Mouse (Mus musculus) adrenal gland, adult 2 months (tissue): ENCODE measurements around the gene Gm47955. TPM values are rescaled to one million over a fixed set of nuclear protein-coding genes. Genes with fewer than 3 reads are reported as not detected.
"Not testable (repeated sequence)": the region's sequence is repeated elsewhere in the genome, so short reads cannot be mapped to it uniquely, and the experiment has no call there.

Source experiments
- DNase-seq: peaks from one replicate; pipeline ENCODE4 v3.0.0; 2021
- long read RNA-seq: library from polyadenylated mRNA; stranded (forward); transcript quantifications from one replicate; pipeline ENCODE4 v2.0.0, GENCODE M21; 2021
- polyA plus RNA-seq: library from polyadenylated mRNA; depleted of rRNA; stranded (reverse); fragments of >200 nt; gene quantifications from 2 replicates; pipeline ENCODE4 v1.2.3, GENCODE M21; 2012; rRNA removed
- total RNA-seq, 2 experiments: library from RNA; stranded (reverse); gene quantifications; 2 replicates each; pipeline ENCODE4 v1.2.3; 2021

Gm47955 gene
- total RNA-seq (not detected), polyA plus RNA-seq (not detected in 2 replicates)
- long read RNA-seq: 0 reads

DNA sequence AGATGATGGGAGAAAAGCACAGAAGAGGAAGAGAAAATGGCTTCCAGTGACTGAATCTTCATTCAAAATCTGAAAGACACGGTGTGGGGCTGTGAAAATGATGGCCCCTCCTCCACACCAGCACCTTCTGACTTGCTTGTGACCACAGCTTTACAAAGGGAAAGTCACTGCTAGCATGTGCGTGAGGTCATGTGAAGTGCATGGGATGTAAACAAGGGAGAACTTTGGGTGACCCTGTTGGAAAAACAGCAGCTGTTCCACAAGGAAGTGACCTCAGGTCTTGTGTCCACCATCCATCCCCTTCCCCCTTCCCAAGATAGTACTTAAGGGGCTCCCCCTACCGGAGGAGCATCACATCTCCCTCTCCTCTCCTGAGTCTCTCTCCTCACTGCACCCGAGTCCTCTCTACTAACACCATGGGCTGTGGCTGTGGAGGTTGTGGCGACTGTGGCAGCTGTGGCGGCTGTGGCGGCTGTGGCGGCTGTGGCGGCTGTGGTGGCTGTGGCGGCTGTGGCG, at the start of gene Gm47955:
Gm47955 (plus strand) TSS at position 417 of the 516 bp plus-strand sequence.
- no peak for DNase-seq

GRCm38 (mm10) chr1:82913025-82913424, 47.1 kb upstream of the Gm47955 start, which contains the start of gene A030005L19Rik:
Gene A030005L19Rik, plus strand, starts transcription at chr1:82913325.
- no peak for DNase-seq

GRCm38 (mm10) chr1:82913434-82913833, 46.7 kb upstream of the Gm47955 start:
- not testable (repeated sequence) for DNase-seq

DNA sequence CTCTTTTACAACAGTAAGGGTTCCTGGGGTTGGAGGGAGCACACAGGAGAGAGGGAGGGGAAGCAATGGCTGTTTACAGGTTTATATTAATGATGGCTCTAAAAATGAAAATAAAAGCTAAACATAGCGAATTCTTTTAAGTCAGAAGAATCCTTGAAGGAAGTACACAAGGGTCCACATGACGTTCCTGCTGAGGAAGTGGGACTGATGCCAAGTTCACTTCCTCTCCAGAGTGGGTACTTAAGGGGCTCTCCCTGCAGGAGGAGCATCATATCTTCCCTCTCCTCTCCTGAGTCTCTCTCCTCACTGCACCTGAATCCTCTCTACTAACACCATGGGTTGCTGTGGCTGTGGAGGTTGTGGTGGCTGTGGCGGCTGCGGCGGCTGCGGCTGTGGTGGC, 35.4 kb upstream of the Gm47955 start, which contains the start of gene A030014E15Rik:
A030014E15Rik (plus strand) TSS at position 268 of the 400 bp plus-strand sequence.
- no peak for DNase-seq

DNA sequence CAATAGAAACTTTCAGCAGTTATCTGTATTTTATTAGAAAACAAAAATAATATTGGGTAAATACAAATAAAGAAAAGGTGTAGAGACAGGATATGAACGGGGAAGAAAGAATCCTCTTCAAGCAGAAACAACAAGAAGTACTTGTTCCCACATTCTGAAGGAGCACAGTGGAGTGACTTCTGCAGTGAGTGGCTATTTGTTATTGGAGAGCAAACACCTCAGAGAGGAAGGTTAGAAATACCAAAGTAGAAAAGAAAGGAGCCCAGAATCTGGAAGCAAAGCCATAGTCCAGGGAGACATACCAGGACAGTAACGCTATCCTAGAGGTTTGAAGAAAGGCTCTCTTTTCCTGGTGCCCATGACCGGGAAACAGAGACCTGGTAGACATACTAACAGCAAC, 29.5 kb upstream of the Gm47955 start:
- DNase-seq: not testable (repeated sequence)

DNA sequence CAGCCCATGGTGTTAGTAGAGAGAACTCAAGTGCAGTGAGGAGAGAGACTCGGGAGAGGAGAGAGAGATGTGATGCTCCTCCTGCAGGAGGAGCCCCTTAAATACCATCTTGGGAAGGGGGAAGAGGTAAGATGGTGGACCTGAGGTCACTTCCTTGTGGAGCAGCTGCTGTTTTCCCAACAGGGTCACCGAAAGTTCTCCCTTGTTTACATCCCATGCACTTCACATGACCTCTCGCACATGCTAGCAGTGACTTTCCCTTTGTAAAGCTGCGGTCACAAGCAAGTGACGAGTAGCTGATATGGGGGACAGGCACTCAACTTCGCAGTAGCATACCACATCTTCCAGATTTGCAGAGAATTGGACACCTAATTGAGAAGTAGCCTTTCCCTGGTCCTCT, 28.8 kb upstream of the Gm47955 start, which contains the start of gene Gm6217:
Gm6217 (minus strand) TSS at position 74 of the 400 bp plus-strand sequence.
- DNase-seq: not testable (repeated sequence)

DNA sequence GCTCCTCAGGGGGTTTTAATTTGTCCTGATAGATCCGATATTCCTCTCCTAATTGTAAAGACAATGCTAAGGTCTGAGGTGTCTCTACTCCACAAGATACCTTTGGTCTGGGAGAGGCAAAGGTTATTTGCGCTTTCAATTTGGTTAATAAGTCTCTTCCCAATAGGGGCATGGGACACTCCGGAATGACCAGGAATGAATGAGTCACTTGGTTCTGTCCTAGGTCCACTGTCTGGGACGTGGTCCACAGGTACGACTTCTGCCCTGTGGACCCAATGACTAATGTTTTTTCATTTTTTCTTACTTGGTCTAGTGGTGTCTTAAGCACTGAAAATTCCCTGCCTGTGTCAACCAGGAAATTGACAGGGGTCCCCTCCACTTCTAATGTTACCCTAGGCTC, 21.4 kb upstream of the Gm47955 start:
- DNase-seq: no peak

GRCm38 (mm10) chr1:82942505-82942904, 17.6 kb upstream of the Gm47955 start:
- DNase-seq: not testable (repeated sequence)

GRCm38 (mm10) chr1:82943295-82943694, 16.8 kb upstream of the Gm47955 start, which contains the start of gene A030003K21Rik:
Gene A030003K21Rik, minus strand, starts transcription at chr1:82943388.
- not testable (repeated sequence) for DNase-seq

GRCm38 (mm10) chr1:82946029-82946428, 14.1 kb upstream of the Gm47955 start:
- DNase-seq: not testable (repeated sequence)

- no peak for DNase-seq
Measured at GRCm38 (mm10) chr1:82948601-82949000, 11.5 kb upstream of the Gm47955 start.

DNA sequence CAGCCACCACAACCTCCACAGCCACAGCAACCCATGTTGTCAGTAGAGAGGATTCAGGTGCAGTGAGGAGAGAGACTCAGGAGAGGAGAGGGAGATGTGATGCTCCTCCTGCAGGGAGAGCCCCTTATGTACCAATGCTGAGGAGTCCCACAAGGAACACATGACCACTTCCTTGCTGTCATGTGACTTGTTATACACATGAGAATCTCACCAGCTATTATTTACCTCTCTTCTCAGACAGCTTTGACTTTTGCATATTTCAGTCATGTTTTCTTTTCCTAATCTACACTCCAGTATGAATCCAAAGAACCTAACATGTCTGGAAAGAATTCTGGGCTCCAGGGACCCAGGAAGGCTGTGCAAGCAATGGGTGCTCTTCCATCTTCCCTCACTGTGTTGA, 4.2 kb upstream of the Gm47955 start, which contains the start of gene Gm7544:
Gm7544 (minus strand) TSS at position 101 of the 400 bp plus-strand sequence.
- DNase-seq: not testable (repeated sequence)

DNA sequence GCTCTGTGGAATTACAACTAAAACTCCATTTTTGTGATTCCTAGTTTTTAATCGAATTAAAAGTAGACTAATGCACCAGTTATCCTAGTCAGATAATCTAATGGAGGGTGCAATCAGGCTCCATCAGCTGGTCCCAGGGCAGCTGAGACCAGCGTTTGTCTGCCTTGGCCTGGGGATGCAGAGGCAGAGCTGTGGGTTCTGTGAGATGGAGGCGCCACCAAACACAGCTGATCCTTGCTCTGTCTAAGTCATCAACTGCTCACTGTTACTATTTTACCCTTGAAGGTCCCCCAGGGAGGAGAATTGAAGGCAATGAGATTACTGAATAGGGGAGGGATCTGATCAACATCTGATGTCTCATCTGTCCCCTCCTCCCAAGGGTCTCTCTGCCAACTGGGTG, 6.3 kb downstream of the Gm47955 start:
- no peak for DNase-seq

- DNase-seq: peak; percentile 61
Measured at GRCm38 (mm10) chr1:82972046-82972445, 12.0 kb downstream of the Gm47955 start.

DNA sequence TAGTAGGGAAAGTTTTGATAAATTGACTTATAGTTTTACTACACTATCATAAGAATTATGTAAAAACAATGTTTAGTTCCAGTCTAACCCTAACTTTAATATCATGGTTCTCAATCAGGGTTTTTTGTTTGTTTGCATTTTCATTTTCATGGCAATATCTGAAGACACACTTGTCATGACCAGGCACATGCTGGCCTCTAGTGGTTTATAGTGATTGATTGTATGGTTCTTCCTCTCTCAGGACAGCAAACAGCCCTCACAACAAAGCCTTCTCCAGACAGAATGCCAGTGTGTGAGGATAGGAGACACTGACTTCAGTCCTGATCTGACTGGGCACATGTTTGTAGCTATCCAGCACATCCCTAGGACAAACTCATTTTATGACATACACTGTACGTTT, 13.2 kb downstream of the Gm47955 start:
- DNase-seq: no peak

DNA sequence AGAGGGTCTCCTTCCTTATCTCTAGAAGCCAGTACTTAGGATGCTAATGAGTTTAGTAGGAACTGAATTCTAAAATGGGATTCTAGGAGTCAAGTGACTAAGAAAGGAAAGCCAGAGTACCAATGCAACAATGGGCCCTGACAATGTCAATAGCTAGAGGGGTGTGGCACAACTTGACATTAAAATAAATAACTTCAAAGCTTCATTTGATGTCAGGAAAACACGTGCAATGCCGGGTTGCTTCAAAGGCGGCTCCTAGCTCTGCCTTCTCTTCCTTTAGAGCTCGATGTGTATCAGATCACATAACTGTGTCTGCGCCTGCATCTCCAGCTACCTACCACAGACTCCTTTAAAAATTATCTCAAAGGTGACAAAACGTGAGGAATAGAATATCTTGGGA, 13.8 kb downstream of the Gm47955 start:
- DNase-seq: no peak

DNA sequence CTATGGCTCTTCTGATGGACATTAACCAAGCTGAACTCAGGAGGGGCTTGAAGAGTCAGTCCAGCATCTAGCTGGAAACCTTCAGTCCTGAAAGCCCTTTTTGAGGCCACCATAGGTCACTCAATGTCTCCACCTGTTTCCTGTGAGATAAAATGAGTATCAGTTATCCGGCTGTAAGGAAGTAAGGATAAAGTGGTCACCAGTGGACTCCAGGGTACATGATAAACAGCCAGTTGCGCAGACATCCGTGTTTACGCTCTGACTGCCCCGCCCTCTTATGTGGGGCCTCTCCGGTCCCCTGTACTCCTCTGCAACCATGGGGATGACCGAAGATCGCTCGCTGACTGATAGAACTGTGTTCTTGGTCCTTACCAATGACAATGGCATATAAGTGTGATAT, 14.3 kb downstream of the Gm47955 start:
- no peak for DNase-seq

DNA sequence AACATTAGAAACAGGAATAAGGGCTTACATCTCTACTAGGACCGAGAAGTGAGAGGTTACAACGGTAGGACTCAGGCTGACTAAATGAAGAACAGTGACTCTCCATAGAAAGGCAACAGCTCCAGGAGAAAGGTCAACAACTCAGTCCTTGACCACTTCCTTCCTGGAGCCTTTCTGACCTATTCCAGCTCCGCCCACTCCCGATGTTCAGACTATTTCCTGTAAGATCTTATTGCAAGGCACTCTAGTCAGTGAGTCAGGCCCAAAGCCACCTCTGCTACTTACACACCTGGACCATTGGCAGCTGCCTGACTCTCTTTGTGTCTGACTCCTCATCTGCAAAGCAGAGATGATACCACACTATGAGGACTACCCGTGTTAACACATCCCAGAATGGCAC, 15.7 kb downstream of the Gm47955 start:
- DNase-seq: peak; percentile 33

GRCm38 (mm10) chr1:82977840-82978239, 17.8 kb downstream of the Gm47955 start:
- DNase-seq: no peak

DNA sequence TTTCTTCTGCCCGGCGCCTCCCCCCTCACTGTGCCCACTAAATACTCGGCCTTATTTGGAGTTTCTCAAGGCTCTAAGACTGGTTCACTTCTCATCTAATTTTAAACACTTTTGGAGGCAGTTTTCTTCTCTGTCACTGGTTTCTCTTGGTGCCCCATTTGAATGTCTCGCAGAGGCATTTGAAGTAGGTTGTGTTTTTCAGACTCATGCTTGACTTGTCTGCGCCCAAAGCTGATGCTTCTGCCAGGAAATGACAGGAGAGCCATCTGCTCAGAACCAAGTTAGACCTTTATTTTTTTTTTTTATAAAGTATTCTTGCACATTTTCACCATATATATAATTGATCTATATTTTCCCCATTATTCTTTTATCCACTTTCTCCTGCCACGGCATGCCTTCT, 26.7 kb downstream of the Gm47955 start:
- DNase-seq: no peak

GRCm38 (mm10) chr1:82987530-82988198, 27.6 kb downstream of the Gm47955 start:
- peak; percentile 23 for DNase-seq

DNA sequence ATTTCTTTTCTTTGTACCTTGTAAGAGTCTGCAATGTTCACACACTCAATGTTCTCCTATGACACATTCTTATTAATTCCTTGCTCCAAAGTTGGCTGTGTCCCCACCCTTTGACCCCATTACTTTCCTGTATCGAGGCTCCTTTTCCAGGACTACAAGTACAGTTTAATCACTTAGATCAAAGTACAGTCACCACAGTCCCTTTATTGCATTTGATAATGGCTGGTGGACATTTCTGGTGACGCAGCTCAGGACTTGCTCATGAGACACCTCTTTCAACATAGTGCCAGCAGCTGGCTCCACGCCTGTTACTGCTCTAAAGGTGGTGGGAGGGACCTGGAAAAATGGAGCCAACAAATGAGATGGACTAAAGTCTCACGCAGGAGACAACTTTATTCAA, 31.0 kb downstream of the Gm47955 start:
- peak; percentile 10 for DNase-seq

DNA sequence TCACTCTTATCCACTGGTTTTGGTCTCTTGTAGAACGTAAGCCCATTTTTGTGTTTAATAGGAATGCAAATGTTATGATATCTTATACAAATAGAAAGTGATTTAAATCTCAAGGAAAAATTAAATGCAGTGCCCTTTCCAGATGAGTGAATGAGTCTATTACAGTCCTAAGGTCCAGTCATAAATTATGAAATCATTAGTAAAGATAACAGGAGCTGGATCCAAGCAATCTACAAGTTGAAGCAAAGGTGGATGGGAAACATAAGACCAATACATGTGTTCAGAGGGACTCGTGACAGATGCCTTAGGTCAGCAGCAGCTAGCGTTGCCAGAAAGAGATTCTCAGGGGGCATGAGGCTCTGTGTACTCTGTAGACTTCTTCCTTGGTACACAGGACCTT, 31.5 kb downstream of the Gm47955 start:
- no peak for DNase-seq
